Mouse (Mus musculus) spleen, postnatal 4 days (tissue): ENCODE measurements at regions not wholly inside any gene's neighbourhood (a gene's known extent, or its start where the extent isn't known, plus 50 kb on each side); places are given as distances from the start of the nearest gene placed in this dataset.
"Not testable (repeated sequence)": the region's sequence is repeated elsewhere in the genome, so short reads cannot be mapped to it uniquely, and the experiment has no call there.

ENCODE experiments used
- DNase-seq, 2 experiments: peaks; one replicate each; pipeline ENCODE4 v3.0.0; 2022; ENCODE audit warnings: low spot score in 2 of 2

DNA sequence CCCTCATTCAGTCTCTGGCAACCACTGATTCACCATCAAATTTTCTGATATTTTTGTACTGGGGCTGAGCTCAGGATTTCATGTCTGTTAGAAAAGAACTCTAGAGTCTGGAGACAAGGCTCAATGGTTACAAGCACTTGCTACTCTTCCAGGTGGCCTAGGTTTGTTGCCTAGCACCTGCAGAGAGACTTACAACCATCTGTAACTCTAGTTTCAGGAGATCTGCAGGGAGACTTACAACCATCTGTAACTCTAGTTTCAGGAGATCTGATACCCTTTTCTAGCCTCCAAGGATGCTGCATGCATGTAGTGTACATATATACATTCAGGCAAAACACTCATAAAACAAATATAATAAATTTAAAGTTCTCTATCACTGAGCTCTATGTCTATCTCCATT is 166.1 kb downstream of the Akr1d1 start:
- no peak for DNase-seq

DNA sequence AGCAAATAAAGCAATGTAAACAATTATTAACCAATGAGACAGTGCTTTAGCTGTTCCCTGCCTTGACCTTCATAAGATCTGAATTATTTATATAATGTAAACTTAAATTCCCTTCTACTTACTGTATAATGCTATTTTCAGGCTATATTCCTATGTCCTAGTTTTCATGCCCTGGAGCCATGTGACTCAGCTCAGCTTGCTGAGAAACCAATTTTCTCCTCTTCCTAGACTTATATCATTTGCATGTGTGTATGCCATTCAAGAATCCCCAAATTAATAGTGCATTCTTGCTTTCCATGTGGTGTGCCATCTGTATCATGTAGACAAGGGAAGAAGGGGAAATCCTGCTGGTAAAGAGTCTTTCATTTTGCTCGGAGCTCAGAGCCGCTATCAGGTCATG is 166.7 kb upstream of the Trim24 start:
- DNase-seq: no peak

DNA sequence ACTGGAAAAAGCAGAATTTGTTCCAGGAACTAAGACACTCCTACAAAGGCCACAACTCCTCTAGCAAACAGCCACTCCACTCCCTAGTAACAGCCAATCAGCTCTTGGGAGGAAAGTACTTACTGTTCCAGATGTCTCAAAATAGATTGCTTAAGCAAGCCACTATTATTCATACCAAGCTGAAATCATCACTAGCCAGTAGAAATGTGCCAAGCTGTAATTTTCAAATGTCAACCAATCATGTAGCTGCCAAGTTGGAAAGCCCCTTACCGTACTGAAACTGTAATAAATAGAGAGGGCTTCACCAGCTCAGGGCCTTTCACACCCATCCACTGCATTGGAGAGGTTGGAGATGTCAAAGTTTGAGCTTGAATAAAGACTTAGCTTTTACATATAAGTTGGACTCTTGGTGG is 164.9 kb upstream of the Trim24 start:
- no peak for DNase-seq

DNA sequence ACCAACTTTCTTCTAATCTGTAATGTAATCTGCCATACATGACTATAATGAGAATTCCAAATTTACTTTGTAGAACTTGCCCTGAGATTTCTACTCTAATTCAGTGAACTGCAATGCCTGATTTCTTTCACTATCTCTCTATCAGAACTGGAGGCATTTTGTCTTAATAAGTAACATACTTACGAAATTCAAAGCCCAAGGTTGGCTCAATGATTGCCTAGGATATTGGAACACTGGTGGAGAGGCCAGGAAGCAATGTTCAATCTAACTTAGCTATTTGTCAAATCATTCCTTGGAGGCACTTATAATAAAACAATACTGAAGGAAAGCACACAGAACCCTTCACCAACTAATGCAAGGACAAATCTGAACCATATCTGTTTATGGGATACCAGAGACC is 162.9 kb upstream of the Trim24 start:
- not testable (repeated sequence) for DNase-seq

DNA sequence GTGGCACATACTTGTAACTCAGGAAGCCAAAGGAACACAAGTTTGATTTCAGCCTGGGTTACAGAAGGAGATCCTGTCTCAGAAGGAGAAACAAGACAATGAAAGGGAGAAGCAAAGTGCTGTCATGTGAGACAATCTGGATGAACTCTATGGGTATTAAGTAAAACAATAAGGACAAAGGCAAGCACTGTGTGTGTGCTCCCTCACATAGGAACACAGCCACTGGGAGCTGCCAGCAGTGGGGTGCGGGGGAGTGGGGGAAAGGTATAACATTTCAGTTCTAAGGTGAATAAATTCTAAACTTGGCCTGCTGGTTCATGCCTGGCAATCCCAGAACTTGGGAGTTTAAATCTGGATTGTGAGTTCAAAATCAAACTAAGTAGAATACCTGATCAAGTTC is 158.8 kb upstream of the Trim24 start:
- DNase-seq: no peak

DNA sequence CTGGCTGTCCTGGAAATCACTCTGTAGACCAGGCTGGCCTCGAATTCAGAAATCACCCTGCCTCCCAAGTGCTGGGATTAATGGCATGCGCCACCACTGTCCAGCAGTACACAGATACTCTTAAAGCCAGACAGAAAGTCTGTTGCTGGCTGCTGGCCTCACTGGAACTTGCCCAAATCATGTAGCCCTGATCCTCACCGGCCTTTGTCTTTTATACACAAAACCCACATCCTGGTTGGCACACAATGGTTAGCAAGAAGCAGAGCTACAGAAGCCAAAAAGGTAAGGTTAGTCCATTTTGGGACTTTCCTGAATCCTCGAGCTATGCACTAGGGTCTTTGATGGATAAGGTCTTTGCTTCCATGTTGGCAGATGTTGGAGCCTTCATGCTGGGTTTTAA is 157.2 kb upstream of the Trim24 start:
- no peak for DNase-seq

DNA sequence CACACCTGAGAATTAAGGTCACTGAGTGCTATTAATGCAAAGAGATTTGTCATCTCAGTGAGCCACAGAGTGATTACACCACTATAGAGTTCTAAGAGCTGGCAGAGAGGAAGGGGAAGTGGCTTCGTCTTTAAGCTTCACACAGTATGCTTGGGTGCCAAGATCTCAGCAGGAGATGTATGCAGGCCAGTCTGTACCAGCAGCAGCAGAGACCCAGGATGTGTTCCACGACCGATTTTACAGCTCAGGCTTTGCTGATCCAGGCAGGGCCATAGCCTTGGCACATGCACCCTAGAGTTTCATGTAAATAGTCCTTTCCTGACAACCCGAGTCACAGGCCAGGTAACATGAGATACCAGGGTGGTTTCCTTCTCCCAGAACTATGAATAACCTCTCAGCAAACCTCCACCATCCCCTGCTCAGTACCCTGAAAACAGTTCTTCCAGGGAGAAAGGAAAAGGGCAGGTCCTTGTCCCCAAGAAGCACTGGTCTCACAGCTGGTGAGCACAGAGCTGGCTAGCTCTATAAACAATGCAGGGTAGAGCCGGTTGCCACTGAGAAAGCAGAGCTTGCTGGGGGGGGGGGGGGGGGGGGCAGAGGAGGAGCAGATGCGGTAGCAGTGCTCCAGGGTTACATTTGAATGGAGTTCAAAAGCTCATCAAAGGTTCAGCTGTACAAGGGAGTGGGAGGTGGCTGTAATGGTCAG is 156.2 kb upstream of the Trim24 start:
- no peak for DNase-seq

DNA sequence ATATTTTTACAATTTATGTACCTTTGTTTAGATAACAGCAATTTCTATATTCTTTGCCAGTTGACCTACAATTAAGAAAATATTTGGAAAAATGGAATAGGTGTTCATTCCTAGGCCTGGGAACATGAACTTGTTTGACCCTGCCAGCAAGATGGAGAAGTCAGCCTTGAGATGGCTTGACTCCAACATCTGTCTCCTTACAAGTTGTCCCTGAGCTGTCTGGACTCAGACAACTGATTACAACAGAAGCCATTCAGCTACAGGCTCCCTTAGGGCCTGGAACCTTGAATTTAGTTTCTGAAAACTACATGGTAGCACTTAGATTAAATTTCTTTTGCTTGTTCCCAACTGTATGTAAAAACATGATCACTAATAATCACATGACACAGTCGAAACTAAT is 148.9 kb upstream of the Trim24 start:
- no peak for DNase-seq

DNA sequence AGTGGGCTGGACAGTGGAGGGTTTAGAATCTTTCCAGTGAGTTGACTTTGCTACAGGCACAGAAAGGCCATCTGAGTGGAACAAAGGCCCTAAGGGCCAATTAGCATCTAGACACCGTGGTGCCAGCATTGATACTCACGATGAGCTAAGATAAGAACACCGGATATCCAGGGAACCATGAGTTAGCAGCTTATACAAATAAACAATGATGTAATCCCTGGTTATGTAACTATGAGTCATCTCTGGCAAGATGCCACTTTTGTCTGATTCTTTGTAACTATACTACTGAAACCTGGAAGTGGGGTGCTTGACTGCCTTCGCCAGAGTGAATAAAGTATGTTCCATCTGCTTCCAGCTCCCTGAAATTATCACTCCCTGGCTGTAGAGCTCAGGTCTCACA is 147.3 kb upstream of the Trim24 start:
- no peak for DNase-seq

DNA sequence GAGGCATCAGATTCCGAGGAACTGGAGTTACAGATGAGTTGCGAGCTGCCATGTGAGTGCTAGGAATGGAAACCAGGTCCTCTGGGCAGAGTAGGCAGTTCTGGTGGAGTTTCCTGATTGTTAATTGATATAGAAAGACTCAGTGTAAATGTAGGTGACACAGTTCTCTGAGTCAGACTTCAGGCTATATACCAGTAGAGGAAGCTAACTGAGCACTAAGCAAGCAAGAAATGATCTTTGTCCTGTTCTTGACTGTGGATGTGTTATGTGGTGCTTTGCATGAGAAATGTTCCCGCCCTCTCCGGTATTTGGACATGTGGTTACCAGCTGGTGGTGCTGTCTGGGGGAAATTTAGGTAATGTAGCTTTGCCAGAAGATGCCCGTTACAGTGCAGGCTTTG is 146.4 kb upstream of the Trim24 start:
- DNase-seq: no peak

DNA sequence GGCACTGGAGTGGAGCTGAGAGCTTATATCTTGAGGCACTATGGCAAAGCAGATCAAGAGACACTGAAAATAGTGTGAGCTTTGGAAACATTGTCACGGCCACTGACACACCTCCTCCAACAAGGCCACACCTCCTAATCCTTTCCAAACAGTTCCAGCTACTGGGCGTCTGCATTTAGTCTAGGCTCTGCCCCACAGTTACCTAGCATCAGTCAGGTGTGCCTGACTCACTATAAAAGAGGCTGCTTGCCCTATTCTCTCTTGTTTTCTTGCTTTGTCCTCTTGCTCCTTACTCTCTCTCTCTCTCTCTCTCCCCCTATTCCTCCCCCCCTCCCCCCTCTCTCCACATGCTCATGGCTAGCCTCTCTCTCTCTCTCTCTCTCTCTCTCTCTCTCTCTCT is 142.0 kb upstream of the Trim24 start:
- no peak for DNase-seq

DNA sequence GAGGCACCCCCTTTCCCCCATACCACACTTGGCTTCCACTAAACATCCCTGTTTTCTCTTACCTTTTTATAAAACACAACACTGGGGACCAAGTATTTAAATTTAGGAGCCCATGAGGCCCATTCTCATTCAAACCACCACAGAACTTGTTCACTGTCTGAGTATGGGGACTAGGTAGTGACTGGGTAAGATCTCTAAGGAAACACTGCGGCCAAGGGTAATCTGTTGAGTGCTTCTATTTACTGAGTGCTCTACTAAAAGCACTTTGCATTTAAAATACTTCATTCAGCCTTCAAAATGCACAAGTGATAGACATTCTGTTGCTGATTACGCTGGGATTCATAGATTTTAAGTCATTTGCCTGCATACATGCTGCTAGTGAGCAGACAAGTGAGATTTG is 141.4 kb upstream of the Trim24 start:
- DNase-seq: no peak

DNA sequence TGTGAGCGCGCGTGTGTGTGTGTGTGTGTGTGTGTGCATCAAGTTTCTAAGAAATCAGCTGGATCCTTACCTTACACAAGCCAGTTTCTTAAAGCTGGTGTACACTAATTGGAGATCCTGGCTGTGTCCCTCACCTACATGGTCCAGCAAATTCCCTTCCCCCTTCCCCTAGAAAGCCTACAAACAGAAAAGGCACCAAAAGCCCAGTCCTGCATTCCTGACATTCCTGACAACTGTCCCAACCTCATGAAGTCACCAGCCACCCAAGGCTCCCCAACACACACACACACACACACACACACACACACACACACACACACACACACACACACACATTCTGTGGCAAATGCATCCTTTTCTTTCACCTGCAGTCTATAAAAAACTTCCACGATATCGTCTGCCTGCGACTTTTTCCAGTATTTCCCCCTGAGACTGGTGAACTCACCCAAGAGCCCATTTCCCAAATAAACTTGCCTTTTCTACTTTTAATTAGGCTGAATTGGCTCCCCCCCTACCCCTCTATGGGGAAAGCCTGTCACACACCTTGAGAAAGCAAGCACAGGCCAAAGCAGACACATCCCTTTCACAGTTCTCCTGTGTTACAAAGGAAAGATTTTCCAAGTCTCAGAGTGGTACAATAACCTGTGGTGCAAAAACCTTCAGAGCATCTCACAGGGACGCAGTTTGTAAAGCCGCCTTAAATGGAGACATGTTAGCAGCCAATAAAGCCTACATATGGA is 139.9 kb upstream of the Trim24 start:
- DNase-seq: no peak

DNA sequence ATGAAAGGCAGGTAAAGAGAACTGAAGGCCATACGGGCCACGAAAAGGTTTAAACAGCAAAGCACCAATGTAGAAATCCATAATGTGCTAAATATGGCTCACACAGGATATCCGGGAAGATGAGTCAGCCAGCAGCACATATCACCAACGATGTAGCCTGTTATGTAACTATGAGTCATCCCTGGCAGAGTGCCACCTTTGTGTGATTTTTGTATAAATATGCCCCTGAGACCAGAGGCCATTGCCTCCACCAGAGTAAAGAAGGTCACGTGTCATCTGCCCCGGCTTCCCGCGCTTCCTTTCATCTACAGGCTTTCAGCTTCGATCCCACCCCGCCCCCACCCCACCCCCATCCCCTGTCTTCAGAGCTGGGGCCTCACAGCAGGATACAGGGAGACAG is 138.2 kb upstream of the Trim24 start:
- peak in 1 of 2 experiments; percentile 18 for DNase-seq

DNA sequence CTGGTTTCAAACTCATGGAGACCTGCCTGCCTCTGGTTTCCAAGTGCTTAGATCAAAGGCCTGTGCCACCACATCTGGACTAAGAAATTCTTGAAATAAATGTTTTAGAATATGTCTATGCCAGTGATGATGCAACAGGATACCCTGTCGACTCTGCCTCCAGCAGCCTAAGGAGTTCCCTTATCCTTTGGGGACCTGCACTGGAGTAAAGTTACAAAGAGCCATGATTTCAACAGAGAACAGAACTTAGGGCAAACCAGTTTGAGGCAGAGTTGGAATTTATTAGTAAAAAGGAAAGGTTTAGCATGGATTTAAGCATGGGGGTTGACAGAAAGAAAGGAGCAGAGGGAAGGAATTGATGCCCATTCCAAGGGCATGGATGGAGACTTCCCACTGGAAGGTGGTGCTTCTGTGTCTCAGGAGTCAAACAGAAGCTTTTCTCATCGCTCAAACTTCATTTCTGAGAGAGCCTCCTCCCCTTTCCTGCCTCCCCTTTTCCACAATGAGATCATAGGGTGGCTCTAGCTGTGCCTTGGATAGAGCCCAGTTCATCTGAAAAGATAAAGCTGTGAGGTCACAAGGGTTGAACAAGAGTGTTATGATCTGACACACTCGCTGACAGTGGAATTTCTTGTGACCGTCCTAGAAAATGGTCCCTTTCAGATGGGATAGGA is 135.2 kb upstream of the Trim24 start:
- no peak for DNase-seq

DNA sequence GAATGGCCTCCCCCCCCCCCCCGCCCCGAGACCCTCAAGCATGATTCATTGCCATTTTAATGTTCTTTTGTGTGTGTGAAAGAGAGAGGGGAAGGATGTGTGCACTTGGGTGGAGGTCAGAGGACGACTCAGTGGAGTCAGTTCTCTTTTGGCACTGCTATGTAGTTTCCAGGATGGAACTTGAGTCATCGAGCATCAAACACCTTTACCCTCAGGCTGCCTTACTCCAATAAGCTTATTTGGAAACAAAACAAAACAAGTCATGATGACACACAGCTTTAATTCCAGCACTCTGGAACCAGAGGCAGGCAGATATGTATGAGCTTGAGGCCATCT is 134.7 kb upstream of the Trim24 start:
- no peak for DNase-seq

DNA sequence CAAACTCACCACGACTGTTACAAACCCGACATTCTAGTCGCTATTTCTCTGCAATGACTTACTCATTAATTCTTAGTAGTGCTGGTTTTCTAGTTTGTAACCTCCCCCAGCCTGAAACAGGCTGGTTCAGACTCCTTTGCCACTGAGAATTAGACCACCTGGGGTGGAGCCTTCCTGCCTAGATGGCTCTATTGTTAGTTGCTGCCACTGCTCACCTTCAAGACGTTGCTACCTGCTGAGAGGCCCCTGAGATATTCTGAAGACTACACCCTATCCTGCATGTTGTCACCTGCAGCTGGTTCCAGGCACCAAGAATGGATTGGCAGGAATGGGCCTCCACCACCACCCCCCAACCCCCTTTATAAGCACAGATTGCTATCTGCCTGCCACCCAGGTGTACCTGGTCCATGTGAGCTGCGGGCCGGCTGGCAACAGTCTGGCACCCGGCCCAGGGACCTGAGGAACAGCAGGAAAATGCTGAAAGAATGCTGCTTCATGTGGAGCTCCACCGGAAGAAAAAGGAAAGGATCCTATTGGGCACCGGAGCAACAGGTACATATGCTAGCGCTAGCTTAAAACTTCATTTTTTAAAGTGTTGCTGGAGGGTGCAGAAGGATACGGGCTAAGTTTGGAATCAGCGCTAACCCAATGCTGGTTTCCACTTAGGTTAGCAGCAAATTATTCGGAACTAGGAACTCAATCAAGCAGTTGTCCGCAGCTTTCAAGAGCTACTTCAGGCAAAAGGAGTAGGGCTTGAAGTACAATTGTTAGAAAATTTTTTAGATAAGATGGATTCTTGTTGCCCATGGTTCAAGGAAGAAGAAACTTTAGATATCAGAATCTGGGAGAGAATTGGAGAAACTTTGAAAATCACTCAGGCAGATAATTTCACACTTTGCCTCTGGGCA is 129.4 kb upstream of the Trim24 start:
- DNase-seq: no peak

DNA sequence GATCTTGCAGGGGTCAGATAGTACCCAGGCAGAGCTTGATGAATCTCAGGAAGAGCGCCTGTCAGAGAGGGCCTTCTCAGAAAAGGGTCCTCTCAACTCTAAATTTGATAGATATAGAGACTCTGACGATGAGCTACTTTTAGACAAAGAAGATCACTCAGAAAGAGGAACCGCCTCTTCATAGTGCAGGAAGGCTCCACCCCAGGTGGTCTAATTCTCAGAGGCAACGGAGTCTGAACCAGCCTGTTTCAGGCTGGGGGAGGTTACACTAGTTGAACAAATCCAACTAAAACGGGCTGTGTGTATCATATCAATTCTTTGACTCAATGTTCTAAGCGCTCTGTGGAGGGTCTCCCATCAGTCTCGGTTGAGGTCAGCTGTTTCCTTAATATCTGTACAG is 128.7 kb upstream of the Trim24 start:
- not testable (repeated sequence) for DNase-seq

DNA sequence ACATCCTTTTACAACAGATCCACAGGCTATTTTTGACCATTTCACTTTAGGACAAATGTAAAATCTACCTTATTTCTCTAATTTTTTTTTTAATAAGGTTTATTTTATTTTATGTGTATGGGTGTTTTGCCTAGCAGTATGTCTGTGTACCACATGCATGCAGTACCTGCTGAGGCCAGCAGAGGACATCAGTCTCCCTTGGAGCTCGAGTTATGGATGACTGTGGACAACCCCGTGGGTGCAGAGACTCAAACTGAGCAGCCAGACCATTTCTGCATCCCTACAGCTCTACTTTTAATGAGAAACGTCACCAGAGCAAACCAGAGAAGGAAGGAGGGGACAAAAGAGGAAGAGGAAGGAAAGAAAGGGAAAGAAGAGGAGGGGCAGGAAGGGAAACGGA is 125.9 kb upstream of the Trim24 start:
- DNase-seq: no peak

DNA sequence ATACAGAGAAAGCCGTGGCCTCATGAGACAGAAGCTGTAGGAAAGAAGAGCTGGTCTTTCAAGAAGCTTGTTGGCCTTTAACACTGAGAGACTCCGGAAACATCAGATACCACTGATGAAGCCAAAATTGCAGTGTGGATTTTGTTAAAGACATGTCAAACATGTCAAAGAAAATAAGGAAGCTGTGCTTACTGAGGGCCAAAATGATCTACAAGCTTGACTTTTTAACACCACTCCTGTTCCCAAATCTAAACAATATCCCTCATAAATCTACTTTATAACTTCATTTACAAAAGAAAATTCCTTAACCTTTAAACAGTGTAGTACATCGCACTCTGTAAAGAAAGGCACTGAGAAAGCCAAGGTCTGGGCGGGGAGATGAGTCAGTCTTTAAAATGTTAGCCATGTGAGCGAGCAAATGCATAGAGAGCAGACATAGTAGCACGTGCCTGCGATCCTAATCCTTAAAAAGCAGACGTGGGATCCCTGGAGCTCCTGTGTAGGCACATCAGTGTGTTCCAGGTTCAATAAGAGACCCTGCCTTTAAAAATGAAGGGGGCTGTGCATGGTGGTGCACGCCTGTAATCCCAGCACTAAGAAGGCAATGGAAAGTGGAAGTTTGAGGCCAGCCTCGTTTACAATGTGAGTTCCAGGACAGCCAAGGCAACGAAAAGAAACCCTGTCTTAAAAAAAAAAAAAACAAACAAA is 125.1 kb upstream of the Trim24 start:
- DNase-seq: no peak

DNA sequence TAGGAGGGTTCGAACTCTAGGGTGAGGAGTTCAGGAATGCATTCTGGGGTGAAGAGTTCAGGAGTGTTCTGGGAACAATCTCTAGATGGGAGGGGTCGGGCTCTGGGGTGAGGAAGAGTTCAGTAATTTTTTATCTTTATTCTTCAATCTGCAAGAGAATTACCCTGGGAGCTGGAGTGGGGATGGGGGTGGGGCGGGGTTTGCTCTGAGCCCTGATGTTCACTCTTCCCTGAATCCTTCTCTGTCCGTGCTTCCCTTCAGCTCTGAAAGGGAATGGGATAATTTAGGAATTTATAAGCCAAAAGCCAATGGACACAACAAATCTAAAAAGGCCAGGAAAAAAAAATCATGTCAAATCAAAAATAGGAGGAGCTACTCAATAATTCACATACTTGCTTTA is 122.8 kb upstream of the Trim24 start:
- DNase-seq: not testable (repeated sequence)
